Mouse (Mus musculus) megakaryocyte, embryonic 14.5 days (primary cell): ENCODE measurements around the gene Hoxb4.

Source experiments
- FLI1 ChIP-seq: IDR thresholded peaks from 2 replicates; pipeline ENCODE4 v1.6.1; 2012; ENCODE audit warnings: low read length, inconsistent platforms, mixed read lengths
- GATA1 ChIP-seq: IDR thresholded peaks from 3 replicates; pipeline ENCODE4 v1.6.1; 2012; ENCODE audit warnings: mixed read lengths, low read length, inconsistent platforms, borderline replicate concordance

DNA sequence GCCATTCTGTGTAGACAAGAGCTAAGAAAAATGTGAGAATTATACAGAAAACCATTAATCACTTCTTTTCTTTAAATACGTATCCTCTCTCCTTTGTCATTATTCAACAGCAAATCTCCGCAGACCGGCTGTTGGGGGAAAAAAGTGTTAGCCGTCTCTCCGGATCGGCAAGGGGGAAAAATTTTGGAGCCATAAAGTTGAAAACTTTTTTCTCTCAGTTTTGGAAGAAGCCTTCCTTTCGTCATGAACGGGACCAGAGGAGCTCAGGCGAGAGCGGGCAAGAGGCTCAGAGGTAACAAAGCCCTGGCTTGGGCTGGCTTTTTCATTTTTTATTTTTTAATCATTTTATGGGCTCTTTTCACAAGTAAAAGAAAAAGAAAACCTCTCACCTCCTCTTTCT, 5.1 kb downstream of the Hoxb4 start, which contains the start of gene Hoxb3:
- TF ChIP-seq GATA1 (no peak), FLI1 (no peak)
